Mouse (Mus musculus): Measurements from ENCODE around the gene Ccdc114.

DNA sequence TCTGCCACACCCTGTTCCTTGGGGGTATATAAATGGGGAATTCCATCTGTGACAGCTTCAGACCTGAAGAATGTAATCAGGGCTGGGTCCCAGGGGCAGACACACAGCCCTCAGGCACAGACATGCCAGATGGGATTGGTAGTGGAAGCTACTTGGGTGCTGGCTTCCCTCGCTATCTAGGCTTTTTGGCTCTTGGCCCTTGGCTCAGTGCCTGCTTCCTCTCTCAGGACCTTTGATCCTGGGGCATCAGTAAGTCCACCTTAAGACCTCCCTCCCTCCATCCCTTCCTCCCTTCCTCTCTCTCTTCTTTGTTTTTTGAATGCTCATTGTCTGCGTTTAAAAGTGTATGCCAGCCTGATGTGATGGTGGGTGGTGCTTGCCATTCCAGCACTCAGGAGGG lies 16.0 kb downstream of the Ccdc114 start:
- TF ChIP-seq EP300 (optimal IDR thresholded peaks at IDR 0.05): no peak
- TF ChIP-seq CTCF (IDR thresholded peaks at IDR 0.05; ENCODE audit: low read depth): no peak
